Mouse (Mus musculus): ENCODE results near the gene Tshz3. TPM values are rescaled to one million over a fixed set of nuclear protein-coding genes. Genes with fewer than 3 reads are reported as not detected.

The Tshz3 gene
- polyA plus RNA-seq (2012; rRNA removed), result 14.3 and 15.0 TPM in 2 replicates

DNA sequence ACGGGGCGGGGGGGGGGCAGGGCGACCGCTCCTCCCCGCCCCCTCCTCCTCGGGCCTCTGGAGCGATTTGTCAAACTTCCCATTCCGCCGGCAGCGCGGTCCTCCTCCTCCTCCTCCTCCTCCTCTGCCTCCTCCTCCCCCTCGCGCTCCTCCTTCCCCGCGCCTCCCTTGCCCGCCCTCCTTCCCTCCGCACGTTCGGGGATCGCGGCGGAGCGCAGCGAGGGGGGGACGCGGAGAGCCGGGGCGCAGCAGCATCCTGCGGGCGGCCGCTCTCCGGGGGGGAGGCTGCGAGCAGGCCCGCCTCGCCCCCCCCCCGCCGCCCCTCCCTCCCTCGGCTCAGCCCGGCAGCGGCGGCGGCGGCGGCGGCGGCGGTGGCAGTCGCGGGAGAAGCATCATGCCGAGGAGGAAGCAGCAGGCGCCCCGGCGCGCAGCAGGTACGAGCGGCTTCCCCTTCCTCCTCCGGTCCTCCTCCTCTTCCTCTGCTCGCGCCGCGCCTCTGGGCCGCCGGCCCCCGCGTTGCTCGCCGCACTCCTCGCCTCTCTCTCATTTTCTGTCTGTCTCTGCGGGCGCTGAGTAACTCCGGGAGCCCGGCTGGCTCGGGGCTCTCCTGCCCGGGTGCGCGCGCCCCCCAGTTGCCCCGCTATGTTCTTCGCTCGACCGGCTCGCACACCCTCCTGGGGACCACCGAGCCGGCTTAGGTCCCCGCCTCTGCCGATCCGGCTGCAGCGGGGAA, at the start of gene Tshz3:
Tshz3 (plus strand) TSS at position 263 of the 733 bp plus-strand sequence.

Measured in central nervous system, embryonic 18 days (tissue).